Comparison of ENCODE assay signal across 8 mouse cellular contexts in genomic region chr7:120836361-120836760, GRCm38 (mm10). TPM values are rescaled to one million over a fixed set of nuclear protein-coding genes. Genes with fewer than 3 reads are reported as not detected.
DNase-seq lines count a peak whose midpoint lies in the region; ATAC-seq and TF ChIP-seq lines count a peak whose summit lies in the region.

No protein-coding gene starts in this region.

- peaks cover 5% of the 10 kb centered on the region for H3K4me1 ChIP-seq in heart, embryonic 12.5 days (replicated peaks)
- H3K4me1 ChIP-seq in forebrain, embryonic 15.5 days, result peaks cover 8% of the 10 kb centered on the region; the same call in 1 of the 2 replicates
- peaks cover 48% of the 10 kb centered on the region for H3K4me1 ChIP-seq in liver, embryonic 12.5 days
- H3K4me1 ChIP-seq in small intestine, adult 2 months (ENCODE audit: control insufficient read depth, insufficient read depth, insufficient read length, low read length), result peaks cover 4% of the 10 kb centered on the region; the same call in 1 of the 2 replicates

- no peak for TF ChIP-seq POLR2A in small intestine, adult 2 months (IDR thresholded peaks at IDR 0.05; ENCODE audit: low read depth, low read length)

- H3K27ac ChIP-seq in heart, embryonic 12.5 days (ENCODE audit: poor library complexity, severe bottlenecking), result no peak overlapping the region
- H3K27ac ChIP-seq in forebrain, embryonic 15.5 days (replicated peaks), result peak overlapping the region; percentile 91
- peak overlapping the region; percentile 88; the same call in 1 of the 2 replicates for H3K27ac ChIP-seq in liver, embryonic 12.5 days
- no peak overlapping the region for H3K27ac ChIP-seq in small intestine, adult 2 months (ENCODE audit: insufficient read depth, low read depth, low read length)

- no peak for TF ChIP-seq CTCF in small intestine, adult 2 months (IDR thresholded peaks at IDR 0.05; ENCODE audit: extremely low read depth, insufficient read length, insufficient replicate concordance, low read depth, low read length)

- DNase-seq in heart, postnatal 25 days (ENCODE audit: low spot score), result no peak
- peak; percentile 35 for DNase-seq in Muller cell, postnatal 12 days (ENCODE audit: inconsistent ontology term)
- DNase-seq in adrenal gland, adult 18-20 months (ENCODE audit: low spot score in 2 of 2), result no peak
- DNase-seq in right cerebral cortex, postnatal 4 days, result no peak

- H3K4me2 ChIP-seq in heart, embryonic 12.5 days, result peak overlapping the region; percentile 68
- H3K4me2 ChIP-seq in forebrain, embryonic 15.5 days (replicated peaks), result peak overlapping the region; percentile 49
- H3K4me2 ChIP-seq in liver, embryonic 12.5 days, result peak overlapping the region; percentile 77

- H3K27me3 ChIP-seq in heart, embryonic 12.5 days (replicated peaks), result no peaks in the 10 kb centered on the region
- H3K27me3 ChIP-seq in forebrain, embryonic 15.5 days, result 0 out of 2 replicates have a peak, but pooled peaks cover 4% of the 10 kb centered on the region
- peaks cover 12% of the 10 kb centered on the region; the same call in 1 of the 2 replicates for H3K27me3 ChIP-seq in liver, embryonic 12.5 days (replicated peaks)
- H3K27me3 ChIP-seq in small intestine, adult 2 months (ENCODE audit: control insufficient read depth, insufficient read depth, low read length), result no peaks in the 10 kb centered on the region

- peak overlapping the region; percentile 61 for H3K4me3 ChIP-seq in heart, embryonic 12.5 days
- H3K4me3 ChIP-seq in forebrain, embryonic 15.5 days, result peak overlapping the region; percentile 81
- peak overlapping the region; percentile 66 for H3K4me3 ChIP-seq in liver, embryonic 12.5 days
- peak overlapping the region; percentile 40 for H3K4me3 ChIP-seq in small intestine, adult 2 months (ENCODE audit: low read depth, low read length)

- WGBS in heart, embryonic 12.5 days, result 8% methylated on average over 12 of the region's 12 CpGs
- WGBS in forebrain, embryonic 15.5 days, result 4% methylated on average over 12 of the region's 12 CpGs
- 8% methylated on average over 12 of the region's 12 CpGs for WGBS in liver, embryonic 12.5 days (ENCODE audit: insufficient replicate concordance)
- WGBS in small intestine, adult 2 months, result 6% methylated on average over 12 of the region's 12 CpGs

- peak overlapping the region; percentile 32; the same call in 1 of the 2 replicates for H3K9ac ChIP-seq in heart, embryonic 12.5 days
- peak overlapping the region; percentile 62 for H3K9ac ChIP-seq in forebrain, embryonic 15.5 days (replicated peaks)
- peak overlapping the region; percentile 73 for H3K9ac ChIP-seq in liver, embryonic 12.5 days

- no peaks in the 10 kb centered on the region for H3K36me3 ChIP-seq in heart, embryonic 12.5 days
- H3K36me3 ChIP-seq in forebrain, embryonic 15.5 days, result no peaks in the 10 kb centered on the region
- H3K36me3 ChIP-seq in liver, embryonic 12.5 days, result no peaks in the 10 kb centered on the region
- H3K36me3 ChIP-seq in small intestine, adult 2 months (ENCODE audit: control insufficient read depth, insufficient read depth, low read length), result no peaks in the 10 kb centered on the region

- H3K9me3 ChIP-seq in heart, embryonic 12.5 days (replicated peaks), result no peaks in the 10 kb centered on the region
- no peaks in the 10 kb centered on the region for H3K9me3 ChIP-seq in forebrain, embryonic 15.5 days
- H3K9me3 ChIP-seq in liver, embryonic 12.5 days (replicated peaks), result no peaks in the 10 kb centered on the region

- ATAC-seq in heart, embryonic 12.5 days (ENCODE audit: insufficient number of reproducible peaks, low FRiP score), result no peak
- no peak for ATAC-seq in forebrain, embryonic 15.5 days (replicated peaks)
- ATAC-seq in liver, embryonic 12.5 days, result no peak

- intact Hi-C loops in heart, postnatal 25 days (cut with DNase I), result loop anchor here (5.0 to 10.0 kb wide), 4 partner anchors 146 to 278 kb away; partner anchors contain the start of genes Cdr2, Mettl9 and Mfsd13b

RNA-seq across cellular contexts. Expression of gene Eef2k, which starts 6.3 kb away (rescaled TPM):
- 14.9 and 17.1 TPM in 2 replicates for polyA plus RNA-seq in heart, embryonic 12.5 days (2016; fragmentation: Nextera tagmentation; extraction: Ambion mirVana)
- total RNA-seq in heart, postnatal 25 days (2021), result 10 to 100 TPM; 27.7 to 32.5 TPM
- polyA plus RNA-seq in forebrain, embryonic 15.5 days (2015; fragmentation: Nextera tagmentation; extraction: Ambion mirVana), result 33.7 and 35.1 TPM in 2 replicates
- 44.3 and 45.0 TPM in 2 replicates for polyA plus RNA-seq in liver, embryonic 12.5 days (2016; fragmentation: Nextera tagmentation; extraction: Ambion mirVana)
- polyA plus RNA-seq in small intestine, adult 2 months (2012; rRNA removed), result 9.4 and 22.8 TPM in 2 replicates
- 10 to 100 TPM; 20.9 to 22.4 TPM for total RNA-seq in adrenal gland, adult 18-20 months (2021)

RNA-seq across cellular contexts. Expression of gene Gm5737, which starts 24.2 kb away (rescaled TPM):
- not detected in 2 replicates for polyA plus RNA-seq in heart, embryonic 12.5 days (2016; fragmentation: Nextera tagmentation; extraction: Ambion mirVana)
- not detected for total RNA-seq in heart, postnatal 25 days (2021)
- polyA plus RNA-seq in forebrain, embryonic 15.5 days (2015; fragmentation: Nextera tagmentation; extraction: Ambion mirVana), result not detected in 2 replicates
- polyA plus RNA-seq in liver, embryonic 12.5 days (2016; fragmentation: Nextera tagmentation; extraction: Ambion mirVana), result not detected in 2 replicates
- not detected in 2 replicates for polyA plus RNA-seq in small intestine, adult 2 months (2012; rRNA removed)
- not detected for total RNA-seq in adrenal gland, adult 18-20 months (2021)

Comparison
In these comparisons a context has a peak if more than half of its experiments do, and no peak if none do; other contexts are left out.
1. H3K27ac ChIP-seq: peak in forebrain, embryonic 15.5 days (single experiment) and liver, embryonic 12.5 days (single experiment); none in heart, embryonic 12.5 days (single experiment) and small intestine, adult 2 months (single experiment).
2. Peak in every context shown above with its lines, with median percentiles within 50 percentile points of each other: H3K4me2 ChIP-seq, H3K4me3 ChIP-seq and H3K9ac ChIP-seq.